Mouse (Mus musculus) embryonic fibroblast, embryonic 13.5 days (primary cell): ENCODE data around the gene Cemip2. TPM values are rescaled to one million over a fixed set of nuclear protein-coding genes. Genes with fewer than 3 reads are reported as not detected.

Source experiments
- H3K27ac ChIP-seq: 2 replicates; pipeline ENCODE4 v1.5.1; 2012; ENCODE audit warnings: low read length, control low read depth, inconsistent platforms; ENCODE audit not compliant: insufficient read depth
- H3K4me1 ChIP-seq: 2 replicates; pipeline ENCODE4 v1.6.1; 2011; ENCODE audit warnings: low read length; ENCODE audit not compliant: control insufficient read depth, insufficient read depth
- H3K4me3 ChIP-seq: 2 replicates; pipeline ENCODE4 v1.5.1; 2011; ENCODE audit warnings: mild to moderate bottlenecking, control low read depth, low read length; ENCODE audit not compliant: insufficient read depth
- CTCF ChIP-seq: IDR thresholded peaks from 2 replicates; pipeline ENCODE4 v1.5.1; 2011; ENCODE audit warnings: mild to moderate bottlenecking, control low read depth, low read length, moderate library complexity, borderline replicate concordance; ENCODE audit not compliant: insufficient read depth
- POLR2A ChIP-seq: IDR thresholded peaks from 2 replicates; pipeline ENCODE4 v1.6.1; 2011; ENCODE audit warnings: low read depth, mild to moderate bottlenecking, control low read depth, low read length, moderate library complexity
- polyA plus RNA-seq: library from polyadenylated mRNA; stranded (reverse); fragments of >200 nt; gene quantifications from 2 replicates; pipeline ENCODE4 v1.2.4, GENCODE M21; 2011; ENCODE audit warnings: low read depth; ENCODE audit not compliant: missing spikeins, insufficient read length

The Cemip2 gene
- polyA plus RNA-seq, 1 experiment = 24.0 TPM

DNA sequence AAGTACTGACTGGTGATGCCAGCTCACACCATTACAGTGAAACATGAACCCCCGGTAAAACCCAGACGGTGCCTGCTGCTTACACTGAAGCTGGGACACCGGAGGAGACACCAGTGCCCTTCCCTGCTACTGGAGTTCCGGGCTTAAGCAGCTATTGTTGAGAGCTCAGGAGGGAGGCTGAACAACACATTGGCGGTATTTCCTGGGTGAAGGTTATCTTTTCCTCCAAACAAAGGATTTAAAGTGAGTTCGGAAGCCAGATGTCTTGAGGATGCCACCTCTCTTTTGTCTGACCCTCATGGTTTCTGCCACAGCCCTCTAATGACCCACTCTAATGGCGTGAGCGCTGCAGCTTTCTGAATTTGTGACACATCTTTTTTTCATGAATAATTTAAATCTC is 10.9 kb downstream of the Cemip2 start:
- Histone ChIP-seq H3K4me3 (no peak overlapping the region), H3K4me1 (peaks cover 12% of the 10 kb centered on the region), H3K27ac (no peak overlapping the region)
- TF ChIP-seq CTCF (no peak), POLR2A (no peak)

DNA sequence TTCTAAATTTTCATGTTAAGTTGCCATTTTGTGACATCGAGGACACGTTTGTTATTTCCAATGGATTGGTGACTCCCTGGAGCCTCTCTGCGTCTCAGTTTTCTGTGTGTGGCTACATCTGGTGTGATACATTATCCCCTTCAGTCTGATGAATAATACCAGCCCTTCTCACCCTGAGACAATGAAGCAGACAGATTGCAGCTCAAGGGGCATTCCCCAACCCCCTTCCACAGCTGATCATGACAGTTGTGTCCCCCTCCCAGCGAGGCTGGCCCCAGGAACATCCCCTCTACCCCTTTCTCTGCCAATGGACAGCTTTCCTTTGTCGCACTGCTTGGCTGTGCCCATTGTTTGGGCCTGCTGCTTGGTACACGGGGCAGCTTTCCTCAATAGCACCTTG is 11.5 kb downstream of the Cemip2 start:
- TF ChIP-seq POLR2A = no peak
- TF ChIP-seq CTCF = no peak
- H3K4me3 ChIP-seq = no peak overlapping the region
- peaks cover 7% of the 10 kb centered on the region for H3K4me1 ChIP-seq
- H3K27ac ChIP-seq = no peak overlapping the region

DNA sequence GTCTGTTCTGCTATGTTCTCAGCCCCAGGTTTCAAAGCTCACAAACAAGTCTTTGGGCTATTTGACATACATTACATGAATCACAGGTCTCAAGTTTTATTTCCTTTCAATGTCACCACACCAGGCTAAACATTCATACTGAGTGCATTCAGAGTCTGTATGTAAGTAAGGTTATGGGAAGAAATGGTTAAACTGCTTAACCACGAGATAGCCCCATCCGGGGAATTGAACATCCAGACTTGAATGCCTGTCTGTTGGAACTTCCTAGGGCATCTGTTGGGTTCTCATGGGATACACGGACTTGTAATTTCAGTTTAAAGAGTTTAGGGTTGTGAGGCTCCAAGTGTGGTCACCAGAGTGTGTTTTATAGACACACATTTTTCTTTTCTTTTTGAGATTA is 13.2 kb downstream of the Cemip2 start:
- Histone ChIP-seq H3K4me3 (no peak overlapping the region), H3K4me1 (peaks cover 5% of the 10 kb centered on the region), H3K27ac (no peak overlapping the region)
- TF ChIP-seq CTCF (no peak), POLR2A (no peak)

DNA sequence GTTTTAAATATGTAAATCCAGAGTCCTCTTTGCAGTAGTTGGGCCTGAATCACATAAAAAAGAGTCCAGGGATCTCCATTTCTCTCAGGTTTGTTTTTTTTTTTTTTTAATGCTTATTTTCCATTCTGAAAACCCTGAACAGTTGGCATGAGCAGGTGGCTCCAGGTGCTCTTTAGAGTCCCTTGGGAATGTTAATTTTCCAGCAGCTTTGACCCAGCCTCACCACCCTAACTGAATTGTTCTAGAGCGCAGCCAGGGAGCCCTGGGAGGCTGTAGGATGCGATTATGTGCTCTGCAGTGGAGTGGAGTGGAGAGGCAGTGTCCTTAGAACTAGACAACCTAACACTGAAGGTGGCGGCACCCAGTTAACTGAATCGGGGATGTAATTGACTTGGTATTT is 13.7 kb downstream of the Cemip2 start:
- TF ChIP-seq CTCF (no peak), POLR2A (no peak)
- Histone ChIP-seq H3K4me1 (peaks cover 5% of the 10 kb centered on the region), H3K27ac (no peak overlapping the region), H3K4me3 (no peak overlapping the region)

DNA sequence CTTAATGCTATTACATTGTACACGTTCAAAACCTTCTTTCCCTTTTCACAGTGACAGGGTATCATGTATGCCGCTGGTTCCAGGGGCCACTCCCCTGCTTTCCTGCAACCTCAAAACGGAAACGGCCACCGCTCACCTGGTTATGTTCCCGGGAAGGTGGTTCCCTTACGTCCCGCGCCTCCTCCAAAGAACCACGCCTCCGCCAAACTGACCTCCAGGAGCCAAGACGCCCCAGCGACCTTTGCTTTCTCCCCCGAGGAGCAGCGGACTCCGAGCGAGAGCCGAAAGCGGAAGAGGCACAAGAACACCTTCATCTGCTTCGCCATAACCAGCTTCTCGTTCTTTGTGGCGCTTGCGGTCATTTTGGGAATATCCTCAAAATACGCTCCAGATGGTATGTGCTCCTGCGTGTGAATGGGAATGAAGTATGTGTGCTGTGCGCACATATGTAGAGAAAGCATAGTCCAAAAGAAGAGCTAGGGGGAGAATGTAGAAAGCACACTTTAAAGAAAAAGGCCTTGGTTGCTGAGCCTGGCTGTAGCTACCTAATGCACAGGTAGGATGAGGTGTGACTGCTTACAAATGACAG is 14.5 kb downstream of the Cemip2 start:
- H3K27ac ChIP-seq = 0 out of 2 replicates have a peak overlapping the region, but pooled peaks have one; percentile 97
- TF ChIP-seq POLR2A (no peak), CTCF (no peak)
- no peak overlapping the region for H3K4me3 ChIP-seq
- H3K4me1 ChIP-seq = no peaks in the 10 kb centered on the region

DNA sequence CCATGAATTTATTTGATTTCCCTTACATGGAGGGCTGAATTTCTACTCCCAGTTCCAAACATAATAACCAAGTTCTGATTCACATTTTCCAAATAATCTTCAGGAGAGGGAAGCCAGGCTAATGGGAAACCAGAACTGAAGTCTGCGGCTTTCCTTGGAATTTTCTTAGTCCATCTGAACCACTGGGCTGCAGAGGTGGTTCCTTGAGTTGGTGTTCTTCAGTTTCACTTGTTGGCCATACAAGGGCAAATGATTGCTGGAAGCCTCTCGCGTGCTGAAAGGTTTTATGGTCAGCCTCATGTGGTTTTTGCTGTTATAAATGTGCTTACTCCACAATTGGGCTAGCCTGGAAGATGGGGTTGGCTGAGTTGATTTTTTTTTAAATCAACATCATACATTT is 16.4 kb downstream of the Cemip2 start:
- no peaks in the 10 kb centered on the region for H3K4me1 ChIP-seq
- no peak overlapping the region for H3K4me3 ChIP-seq
- no peak for TF ChIP-seq CTCF
- TF ChIP-seq POLR2A = no peak
- H3K27ac ChIP-seq = peak overlapping the region; percentile 97

DNA sequence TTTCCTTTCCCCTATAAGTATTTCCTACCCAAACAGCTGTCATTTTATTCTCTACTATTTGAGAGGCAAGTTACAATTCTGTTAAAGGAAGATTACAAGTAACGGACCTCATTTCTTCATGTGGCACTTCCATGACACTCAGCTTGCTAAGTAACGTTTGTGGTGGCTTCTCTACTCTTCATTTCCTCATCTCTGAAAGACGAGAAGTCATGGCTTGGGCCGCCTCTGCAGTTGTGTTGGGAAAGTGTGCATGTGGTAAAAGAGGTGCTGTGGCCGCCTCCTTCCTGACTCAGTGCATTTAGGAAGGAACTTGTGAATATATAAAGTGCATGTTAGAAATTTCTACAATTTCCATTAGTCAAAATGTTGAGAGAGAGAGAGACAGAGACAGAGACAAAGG is 18.2 kb downstream of the Cemip2 start:
- H3K4me3 ChIP-seq = no peak overlapping the region
- TF ChIP-seq POLR2A (no peak), CTCF (no peak)
- no peak overlapping the region for H3K27ac ChIP-seq
- H3K4me1 ChIP-seq = no peaks in the 10 kb centered on the region

DNA sequence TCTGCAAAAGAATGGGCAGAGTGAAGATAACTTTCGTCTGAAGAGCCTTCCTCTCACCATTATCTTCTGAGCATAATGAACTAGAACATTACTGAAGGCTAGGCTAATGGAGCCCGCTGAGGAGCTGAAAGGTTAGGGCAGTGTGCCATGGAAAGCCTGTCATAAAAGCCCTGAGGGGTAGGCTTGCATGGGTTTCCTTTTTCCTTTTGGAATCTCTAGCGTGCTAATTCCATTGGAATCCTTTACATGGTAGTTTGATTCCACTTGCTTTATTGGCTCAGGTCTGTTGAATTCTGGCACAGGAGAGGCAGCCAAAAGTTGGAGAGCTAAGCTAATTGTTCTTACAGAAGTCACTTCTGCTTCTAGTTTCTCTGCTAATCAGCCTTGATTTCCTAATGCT is 20.6 kb downstream of the Cemip2 start:
- Histone ChIP-seq H3K27ac (peak overlapping the region; percentile 45), H3K4me3 (no peak overlapping the region), H3K4me1 (no peaks in the 10 kb centered on the region)
- TF ChIP-seq CTCF (no peak), POLR2A (no peak)

DNA sequence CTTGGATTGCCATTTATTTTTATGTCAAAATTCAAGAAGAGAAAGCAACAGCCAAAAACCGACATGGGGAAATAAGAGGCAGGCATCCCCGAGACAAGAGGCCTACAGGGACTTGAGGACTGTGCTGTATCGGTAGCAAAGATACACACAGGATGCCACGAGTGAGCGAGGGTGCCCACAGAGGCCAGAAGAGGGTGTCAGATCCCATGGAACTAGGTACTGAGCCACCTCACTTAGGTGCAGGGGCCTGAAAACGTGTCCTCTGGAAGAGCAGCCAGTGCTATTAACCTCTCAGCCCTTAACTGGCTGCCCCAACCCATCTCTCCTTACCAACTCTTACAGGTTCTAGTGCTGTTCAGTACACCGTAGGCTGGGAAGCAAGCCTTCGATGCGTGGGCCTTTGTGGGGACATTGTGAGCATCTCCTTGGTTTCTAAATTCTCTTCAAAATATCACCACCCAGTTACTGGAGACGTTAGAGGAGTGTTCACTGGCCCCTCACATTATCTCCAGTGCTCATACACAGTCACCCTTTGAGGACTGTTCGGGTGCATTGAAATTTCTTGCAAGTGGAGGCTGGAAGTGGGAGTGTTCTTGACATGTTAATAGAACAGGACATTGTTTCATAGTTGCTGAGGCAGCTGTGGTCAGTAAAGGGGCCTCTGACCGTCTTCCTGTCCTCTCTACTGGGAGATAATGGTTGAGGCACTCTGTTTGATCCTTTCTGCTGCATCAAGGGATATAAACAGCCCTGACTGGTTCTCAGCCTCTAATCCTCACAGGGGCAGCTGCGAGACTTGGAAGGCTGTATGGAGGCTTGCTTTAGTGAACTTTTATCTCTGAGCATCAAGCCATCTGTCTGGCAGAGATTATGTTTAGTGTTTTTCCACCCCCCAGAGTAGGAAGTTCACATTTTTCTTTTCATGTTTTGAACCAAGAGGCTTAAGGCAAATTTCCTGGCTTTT is 21.6 kb downstream of the Cemip2 start:
- Histone ChIP-seq H3K27ac (peak overlapping the region; percentile 65), H3K4me3 (no peak overlapping the region), H3K4me1 (no peaks in the 10 kb centered on the region)
- TF ChIP-seq POLR2A (no peak), CTCF (no peak)

DNA sequence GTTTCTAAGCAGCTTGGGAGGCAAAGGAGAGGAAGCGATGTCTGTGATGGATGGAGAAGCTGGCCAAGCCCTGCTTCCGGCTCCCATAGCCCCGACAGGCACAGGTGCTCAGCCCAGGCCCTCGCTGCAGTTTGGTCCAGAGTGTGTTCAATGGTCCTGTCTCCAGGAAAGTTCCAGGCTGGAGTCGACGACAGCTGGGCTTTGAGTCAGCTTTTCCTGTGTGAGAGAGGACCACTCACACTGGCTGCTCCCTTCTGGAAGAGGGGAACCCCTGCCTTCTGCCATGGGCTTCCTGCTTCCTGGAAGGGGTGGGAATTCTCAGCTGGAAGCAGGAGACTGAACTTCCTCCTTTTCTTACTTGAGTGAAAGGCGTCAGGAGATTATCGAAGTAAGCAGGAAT is 26.3 kb downstream of the Cemip2 start:
- H3K4me3 ChIP-seq = no peak overlapping the region
- TF ChIP-seq POLR2A (no peak), CTCF (no peak)
- no peak overlapping the region for H3K27ac ChIP-seq
- H3K4me1 ChIP-seq = peaks cover 3% of the 10 kb centered on the region; the same call in 1 of the 2 replicates
